Mouse (Mus musculus): ENCODE results near the gene Cend1. TPM values are rescaled to one million over a fixed set of nuclear protein-coding genes. Genes with fewer than 3 reads are reported as not detected.

Cend1 gene
- polyA plus RNA-seq, 1 experiment from 2014 or later: 5.2 TPM

DNA sequence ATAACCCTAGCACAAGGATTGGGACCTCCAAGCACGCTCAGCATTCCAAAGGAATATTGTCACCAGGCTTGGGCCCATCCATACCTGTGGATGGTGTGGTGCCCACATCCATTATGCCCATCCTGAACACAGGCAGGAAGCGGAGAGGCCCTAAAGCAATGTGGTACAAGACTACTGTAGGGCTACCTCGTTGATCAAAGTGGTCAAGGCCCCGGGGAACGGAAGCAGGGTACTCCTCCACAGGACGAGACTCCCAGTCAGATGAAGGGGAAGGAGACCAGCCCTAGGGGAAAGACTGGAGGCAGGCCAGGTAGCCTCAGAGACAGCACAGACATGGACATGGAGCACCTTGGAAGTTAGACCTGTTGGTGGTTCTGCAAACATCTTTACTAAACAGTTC is 43.5 kb upstream of the Cend1 start:
- ATAC-seq (replicated peaks; ENCODE audit: extremely low read depth, insufficient read depth, low FRiP score): no peak
- 80% methylated on average over 6 of the region's 6 CpGs for WGBS
- H3K27me3 ChIP-seq (ENCODE audit: control insufficient read depth, insufficient read depth, low read length): no peaks in the 10 kb centered on the region
- H3K4me2 ChIP-seq (ENCODE audit: low read depth, low read length): no peak overlapping the region
- no peak overlapping the region for H3K4me3 ChIP-seq (ENCODE audit: low read length)
- no peak overlapping the region for H3K9ac ChIP-seq (ENCODE audit: low read length)
- no peak overlapping the region for H3K27ac ChIP-seq (ENCODE audit: low read length)
- H3K36me3 ChIP-seq (ENCODE audit: control insufficient read depth, insufficient read depth): peaks cover 27% of the 10 kb centered on the region
- peaks cover 55% of the 10 kb centered on the region for H3K4me1 ChIP-seq (ENCODE audit: control insufficient read depth, insufficient read depth, low read length)
- no peaks in the 10 kb centered on the region for H3K9me3 ChIP-seq (replicated peaks; ENCODE audit: control insufficient read depth, low read length)

GRCm38 (mm10) chr7:141472226-141472625 is 42.9 kb upstream of the Cend1 start:
- no peaks in the 10 kb centered on the region for H3K9me3 ChIP-seq (replicated peaks; ENCODE audit: control insufficient read depth, low read length)
- peaks cover 49% of the 10 kb centered on the region for H3K4me1 ChIP-seq (ENCODE audit: control insufficient read depth, insufficient read depth, low read length)
- H3K9ac ChIP-seq (ENCODE audit: low read length): no peak overlapping the region
- H3K36me3 ChIP-seq (ENCODE audit: control insufficient read depth, insufficient read depth): peaks cover 27% of the 10 kb centered on the region
- no peak overlapping the region for H3K27ac ChIP-seq (ENCODE audit: low read length)
- 75% methylated on average over 6 of the region's 6 CpGs for WGBS
- H3K4me2 ChIP-seq (ENCODE audit: low read depth, low read length): no peak overlapping the region
- no peak for ATAC-seq (replicated peaks; ENCODE audit: extremely low read depth, insufficient read depth, low FRiP score)
- H3K4me3 ChIP-seq (ENCODE audit: low read length): no peak overlapping the region
- no peaks in the 10 kb centered on the region for H3K27me3 ChIP-seq (ENCODE audit: control insufficient read depth, insufficient read depth, low read length)

GRCm38 (mm10) chr7:141471236-141471635 is 41.9 kb upstream of the Cend1 start:
- H3K36me3 ChIP-seq (ENCODE audit: control insufficient read depth, insufficient read depth): peaks cover 27% of the 10 kb centered on the region
- H3K9ac ChIP-seq (ENCODE audit: low read length): no peak overlapping the region
- H3K27ac ChIP-seq (ENCODE audit: low read length): no peak overlapping the region
- 79% methylated on average over 1 of the region's 1 CpGs for WGBS
- peaks cover 48% of the 10 kb centered on the region for H3K4me1 ChIP-seq (ENCODE audit: control insufficient read depth, insufficient read depth, low read length)
- no peak overlapping the region for H3K4me3 ChIP-seq (ENCODE audit: low read length)
- H3K4me2 ChIP-seq (ENCODE audit: low read depth, low read length): no peak overlapping the region
- no peak for ATAC-seq (replicated peaks; ENCODE audit: extremely low read depth, insufficient read depth, low FRiP score)
- H3K27me3 ChIP-seq (ENCODE audit: control insufficient read depth, insufficient read depth, low read length): no peaks in the 10 kb centered on the region
- H3K9me3 ChIP-seq (replicated peaks; ENCODE audit: control insufficient read depth, low read length): no peaks in the 10 kb centered on the region

DNA sequence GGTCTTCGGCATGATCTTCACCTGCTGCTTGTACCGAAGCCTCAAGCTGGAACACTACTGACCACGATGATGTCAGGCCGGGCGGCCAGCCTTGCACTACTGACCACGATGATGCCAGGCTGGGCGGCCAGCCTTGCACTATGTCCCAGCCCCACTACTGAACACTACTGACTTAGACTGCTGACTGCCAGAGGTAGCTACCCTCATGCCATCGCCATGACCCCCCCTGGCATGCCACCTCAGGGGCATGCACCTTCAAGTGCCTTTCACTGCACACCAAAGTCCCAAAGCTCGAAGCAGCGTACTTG is 41.3 kb upstream of the Cend1 start:
- Histone ChIP-seq H3K4me2 (ENCODE audit: low read depth, low read length) (no peak overlapping the region), H3K27ac (ENCODE audit: low read length) (no peak overlapping the region), H3K27me3 (ENCODE audit: control insufficient read depth, insufficient read depth, low read length) (no peaks in the 10 kb centered on the region), H3K9me3 (replicated peaks; ENCODE audit: control insufficient read depth, low read length) (no peaks in the 10 kb centered on the region), H3K4me3 (ENCODE audit: low read length) (no peak overlapping the region), H3K9ac (ENCODE audit: low read length) (no peak overlapping the region), H3K4me1 (ENCODE audit: control insufficient read depth, insufficient read depth, low read length) (peaks cover 43% of the 10 kb centered on the region), H3K36me3 (ENCODE audit: control insufficient read depth, insufficient read depth) (peaks cover 27% of the 10 kb centered on the region)
- ATAC-seq (replicated peaks; ENCODE audit: extremely low read depth, insufficient read depth, low FRiP score): no peak
- WGBS: 93% methylated on average over 10 of the region's 10 CpGs

DNA sequence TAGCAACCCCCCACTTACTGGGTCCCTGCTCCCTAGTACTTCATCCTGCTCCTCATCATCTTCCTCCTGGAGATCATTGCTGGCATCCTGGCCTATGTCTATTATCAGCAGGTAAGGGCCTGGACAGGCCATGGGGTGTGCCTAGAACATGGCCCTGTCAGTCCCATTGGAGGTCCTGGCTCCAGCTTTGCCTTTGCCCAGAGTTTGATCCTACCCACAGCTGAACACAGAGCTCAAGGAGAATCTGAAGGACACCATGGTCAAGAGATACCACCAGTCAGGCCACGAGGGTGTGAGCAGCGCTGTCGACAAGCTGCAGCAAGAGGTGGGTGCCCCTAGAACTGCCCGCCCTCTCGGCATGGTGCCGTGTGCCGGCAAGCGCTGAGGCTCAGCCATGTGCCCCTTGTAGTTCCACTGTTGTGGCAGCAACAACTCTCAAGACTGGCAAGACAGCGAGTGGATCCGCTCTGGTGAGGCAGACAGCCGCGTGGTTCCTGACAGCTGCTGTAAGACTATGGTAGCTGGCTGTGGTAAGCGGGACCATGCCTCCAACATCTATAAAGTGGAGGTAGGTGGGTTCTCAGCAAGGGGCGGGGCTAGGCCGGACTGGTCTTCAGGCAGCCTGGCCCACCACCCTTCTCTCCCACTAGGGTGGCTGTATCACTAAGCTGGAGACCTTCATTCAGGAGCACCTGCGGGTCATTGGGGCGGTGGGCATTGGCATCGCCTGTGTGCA is 40.8 kb upstream of the Cend1 start:
- ATAC-seq (replicated peaks; ENCODE audit: extremely low read depth, insufficient read depth, low FRiP score): no peak

DNA sequence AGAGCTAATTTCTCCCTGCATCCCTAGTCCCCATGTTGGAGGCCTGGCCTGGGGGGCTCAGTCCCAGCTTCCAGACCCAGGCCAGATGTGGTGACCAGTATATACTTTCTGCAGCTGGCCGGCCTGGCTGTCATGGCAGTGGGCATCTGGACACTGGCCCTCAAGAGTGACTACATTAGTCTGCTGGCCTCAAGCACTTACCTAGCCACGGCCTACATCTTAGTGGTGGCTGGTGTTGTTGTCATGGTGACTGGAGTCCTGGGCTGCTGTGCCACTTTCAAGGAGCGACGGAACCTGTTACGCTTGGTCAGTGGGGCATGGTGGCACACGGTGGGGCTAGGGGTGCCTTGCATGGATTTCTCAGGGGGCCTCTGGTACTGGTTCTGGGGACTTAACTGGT is 40.1 kb upstream of the Cend1 start:
- peaks cover 4% of the 10 kb centered on the region for H3K27me3 ChIP-seq (ENCODE audit: control insufficient read depth, insufficient read depth, low read length)
- peaks cover 27% of the 10 kb centered on the region for H3K36me3 ChIP-seq (ENCODE audit: control insufficient read depth, insufficient read depth)
- H3K4me2 ChIP-seq (ENCODE audit: low read depth, low read length): peak overlapping the region; percentile 80
- no peaks in the 10 kb centered on the region for H3K9me3 ChIP-seq (replicated peaks; ENCODE audit: control insufficient read depth, low read length)
- peak overlapping the region; percentile 94 for H3K27ac ChIP-seq (ENCODE audit: low read length)
- no peak for ATAC-seq (replicated peaks; ENCODE audit: extremely low read depth, insufficient read depth, low FRiP score)
- H3K9ac ChIP-seq (ENCODE audit: low read length): peak overlapping the region; percentile 88
- 79% methylated on average over 6 of the region's 6 CpGs for WGBS
- H3K4me3 ChIP-seq (ENCODE audit: low read length): peak overlapping the region; percentile 79
- peaks cover 51% of the 10 kb centered on the region for H3K4me1 ChIP-seq (ENCODE audit: control insufficient read depth, insufficient read depth, low read length)

More for the DNA sequence above, 40.8 kb upstream of the Cend1 start:
- Histone ChIP-seq H3K27me3 (ENCODE audit: control insufficient read depth, insufficient read depth, low read length) (no peaks in the 10 kb centered on the region), H3K4me3 (ENCODE audit: low read length) (no peak overlapping the region), H3K36me3 (ENCODE audit: control insufficient read depth, insufficient read depth) (peaks cover 27% of the 10 kb centered on the region), H3K9me3 (replicated peaks; ENCODE audit: control insufficient read depth, low read length) (no peaks in the 10 kb centered on the region), H3K4me2 (ENCODE audit: low read depth, low read length) (no peak overlapping the region), H3K9ac (ENCODE audit: low read length) (no peak overlapping the region), H3K27ac (ENCODE audit: low read length) (no peak overlapping the region), H3K4me1 (ENCODE audit: control insufficient read depth, insufficient read depth, low read length) (peaks cover 46% of the 10 kb centered on the region)
- WGBS: 78% methylated on average over 18 of the region's 18 CpGs

GRCm38 (mm10) chr7:141468522-141469211 is 39.4 kb upstream of the Cend1 start:
- H3K27me3 ChIP-seq (ENCODE audit: control insufficient read depth, insufficient read depth, low read length): peaks cover 11% of the 10 kb centered on the region
- peak; percentile 75 for ATAC-seq (replicated peaks; ENCODE audit: extremely low read depth, insufficient read depth, low FRiP score)
- H3K9me3 ChIP-seq (replicated peaks; ENCODE audit: control insufficient read depth, low read length): no peaks in the 10 kb centered on the region
- H3K9ac ChIP-seq (ENCODE audit: low read length): peak overlapping the region; percentile 88
- H3K27ac ChIP-seq (ENCODE audit: low read length): peak overlapping the region; percentile 94
- peaks cover 27% of the 10 kb centered on the region for H3K36me3 ChIP-seq (ENCODE audit: control insufficient read depth, insufficient read depth)
- 3% methylated on average over 8 of the region's 8 CpGs for WGBS
- H3K4me3 ChIP-seq (ENCODE audit: low read length): peak overlapping the region; percentile 79
- peak overlapping the region; percentile 80 for H3K4me2 ChIP-seq (ENCODE audit: low read depth, low read length)
- H3K4me1 ChIP-seq (ENCODE audit: control insufficient read depth, insufficient read depth, low read length): peaks cover 44% of the 10 kb centered on the region

GRCm38 (mm10) chr7:141468164-141468521 is 38.9 kb upstream of the Cend1 start:
- Histone ChIP-seq H3K9ac (ENCODE audit: low read length) (peak overlapping the region; percentile 88), H3K4me2 (ENCODE audit: low read depth, low read length) (peak overlapping the region; percentile 80), H3K4me3 (ENCODE audit: low read length) (peak overlapping the region; percentile 79), H3K27ac (ENCODE audit: low read length) (peak overlapping the region; percentile 94), H3K9me3 (replicated peaks; ENCODE audit: control insufficient read depth, low read length) (no peaks in the 10 kb centered on the region), H3K27me3 (ENCODE audit: control insufficient read depth, insufficient read depth, low read length) (peaks cover 16% of the 10 kb centered on the region), H3K4me1 (ENCODE audit: control insufficient read depth, insufficient read depth, low read length) (peaks cover 40% of the 10 kb centered on the region), H3K36me3 (ENCODE audit: control insufficient read depth, insufficient read depth) (peaks cover 27% of the 10 kb centered on the region)
- WGBS: 13% methylated on average over 5 of the region's 5 CpGs
- ATAC-seq (replicated peaks; ENCODE audit: extremely low read depth, insufficient read depth, low FRiP score): no peak

- Histone ChIP-seq H3K4me1 (ENCODE audit: control insufficient read depth, insufficient read depth, low read length) (peaks cover 40% of the 10 kb centered on the region), H3K4me3 (ENCODE audit: low read length) (peak within 1 kb of the TSS; percentile 79), H3K27me3 (ENCODE audit: control insufficient read depth, insufficient read depth, low read length) (peaks cover 22% of the 10 kb centered on the region), H3K4me2 (ENCODE audit: low read depth, low read length) (peak within 1 kb of the TSS; percentile 80), H3K36me3 (ENCODE audit: control insufficient read depth, insufficient read depth) (peaks cover 23% of the 10 kb centered on the region), H3K27ac (ENCODE audit: low read length) (peak within 1 kb of the TSS; percentile 94), H3K9ac (ENCODE audit: low read length) (peak within 1 kb of the TSS; percentile 88), H3K9me3 (replicated peaks; ENCODE audit: control insufficient read depth, low read length) (no peaks in the 10 kb centered on the region)
- ATAC-seq (replicated peaks; ENCODE audit: extremely low read depth, insufficient read depth, low FRiP score): peak; percentile 77
- WGBS: under 1% methylated on average over 52 of the region's 52 CpGs
These were observed 38.1 kb upstream of the Cend1 start, which contains the start of gene Cd151 for GRCm38 (mm10) chr7:141467230-141468030. Gene Cd151, plus strand, starts transcription at chr7:141467392.

Measured in heart, embryonic 16.5 days (tissue).